Mouse (Mus musculus) spleen, postnatal 14 days (tissue): ENCODE measurements around the gene Leng8.
A peak's percentile ranks its signal among the peaks of the same experiment; 100 is the strongest.
"Not testable (repeated sequence)": the region's sequence is repeated elsewhere in the genome, so short reads cannot be mapped to it uniquely, and the experiment has no call there.

Source experiments
- DNase-seq, 2 experiments: peaks; one replicate each; pipeline ENCODE4 v3.0.0; 2021 to 2022; ENCODE audit warnings: low spot score in 2 of 2

The Leng8 gene

GRCm38 (mm10) chr7:4147371-4147770, 10.5 kb downstream of the Leng8 start:
- no peak for DNase-seq

- DNase-seq, result no peak
Observed at GRCm38 (mm10) chr7:4147836-4148235, 11.0 kb downstream of the Leng8 start.

GRCm38 (mm10) chr7:4148341-4149208, 11.7 kb downstream of the Leng8 start:
- no peak for DNase-seq

GRCm38 (mm10) chr7:4149209-4150054, 12.6 kb downstream of the Leng8 start:
- DNase-seq, result peak; percentile 42 to 60

- peak in 1 of 2 experiments; percentile 48 for DNase-seq
Observed at GRCm38 (mm10) chr7:4150059-4150541, 13.3 kb downstream of the Leng8 start, which contains the start of gene Leng9. Leng9 (minus strand) TSS chr7:4150374.

- no peak for DNase-seq
Observed at GRCm38 (mm10) chr7:4150811-4151221, 14.0 kb downstream of the Leng8 start.

GRCm38 (mm10) chr7:4151241-4151640, 14.4 kb downstream of the Leng8 start:
- DNase-seq, result no peak

GRCm38 (mm10) chr7:4154356-4154755, 17.5 kb downstream of the Leng8 start:
- DNase-seq, result no peak

- no peak for DNase-seq
Observed at GRCm38 (mm10) chr7:4154976-4155375, 18.1 kb downstream of the Leng8 start.

- DNase-seq, result not testable (repeated sequence)
Observed at GRCm38 (mm10) chr7:4161596-4161995, 24.8 kb downstream of the Leng8 start.

GRCm38 (mm10) chr7:4163571-4164072, 26.8 kb downstream of the Leng8 start:
- no peak for DNase-seq

- no peak for DNase-seq
Observed at GRCm38 (mm10) chr7:4164090-4164910, 27.5 kb downstream of the Leng8 start, which contains the start of gene Cdc42ep5. Cdc42ep5 (minus strand) TSS chr7:4164860.

GRCm38 (mm10) chr7:4165286-4165685, 28.4 kb downstream of the Leng8 start:
- no peak for DNase-seq

GRCm38 (mm10) chr7:4167098-4167497, 30.3 kb downstream of the Leng8 start:
- no peak for DNase-seq

- DNase-seq, result no peak
Observed at GRCm38 (mm10) chr7:4170193-4170938, 33.5 kb downstream of the Leng8 start.

GRCm38 (mm10) chr7:4178438-4178837, 41.6 kb downstream of the Leng8 start:
- no peak for DNase-seq
